Mouse (Mus musculus) forebrain, postnatal 0 days (tissue): ENCODE results near the gene Igfbp7. TPM values are rescaled to one million over a fixed set of nuclear protein-coding genes. Genes with fewer than 3 reads are reported as not detected.

Source experiments
- ATAC-seq: fragments of 200-750 bp; cut with Nextera tagmentation; 2 replicates; pipeline ENCODE4 v1.8.0; 2017; ENCODE audit warnings: mild to moderate bottlenecking, moderate library complexity
- DNase-seq: peaks from one replicate; pipeline ENCODE4 v3.0.0-alpha.2; 2015
- H3K27ac ChIP-seq: fragments of 300-500 bp; sonication (generic); 2 replicates; pipeline ENCODE4 v1.5.1; 2014; ENCODE audit warnings: low read depth, mild to moderate bottlenecking, antibody characterized with exemption, low read length, moderate library complexity, mixed read lengths
- H3K27me3 ChIP-seq: fragments of 300-500 bp; sonication (generic); 2 replicates; pipeline ENCODE4 v1.6.1; 2014; ENCODE audit warnings: mild to moderate bottlenecking, low read length, mixed read lengths; ENCODE audit not compliant: insufficient read depth
- H3K36me3 ChIP-seq: fragments of 300-500 bp; sonication (generic); 2 replicates; pipeline ENCODE4 v1.6.1; 2014; ENCODE audit warnings: mild to moderate bottlenecking, moderate library complexity; ENCODE audit not compliant: insufficient read depth
- H3K4me1 ChIP-seq: fragments of 300-500 bp; sonication (generic); 2 replicates; pipeline ENCODE4 v1.6.1; 2014; ENCODE audit warnings: antibody characterized with exemption; ENCODE audit not compliant: insufficient read depth
- H3K4me2 ChIP-seq: fragments of 300-500 bp; sonication (generic); 2 replicates; pipeline ENCODE4 v1.6.1; 2014; ENCODE audit warnings: low read depth, mild to moderate bottlenecking, moderate library complexity
- H3K4me3 ChIP-seq: fragments of 300-500 bp; sonication (generic); 2 replicates; pipeline ENCODE4 v1.5.1; 2014; ENCODE audit warnings: low read depth, low read length, mixed read lengths
- H3K9ac ChIP-seq: fragments of 300-500 bp; sonication (generic); 2 replicates; pipeline ENCODE4 v1.6.1; 2014; ENCODE audit warnings: mild to moderate bottlenecking
- H3K9me3 ChIP-seq: fragments of 300-500 bp; sonication (generic); 2 replicates; pipeline ENCODE4 v1.6.1; 2016; ENCODE audit warnings: low read length
- CTCF ChIP-seq: sonication (generic); IDR thresholded peaks from 2 replicates; pipeline ENCODE4 v1.5.1; 2016; ENCODE audit warnings: antibody characterized with exemption, control low read depth, low read depth
- WGBS: fragments of 180-500 bp; shearing (Covaris S2); extraction: QIAGEN DNeasy Blood & Tissue Kit; methylation state at CpG from one replicate; pipeline ENCODE4 v1.1.7; 2014; 5-methylcytosine and 5-hydroxymethylcytosine counted together
- polyA plus RNA-seq: library from polyadenylated mRNA; unstranded; fragments of >200 nt; fragmentation: Nextera tagmentation; extraction: Ambion mirVana; gene quantifications from 2 replicates; pipeline ENCODE4 v1.2.1, GENCODE M21; 2015
- total RNA-seq: library from RNA; depleted of rRNA; stranded (reverse); fragments of >200 nt; gene quantifications from 2 replicates; pipeline ENCODE4 v1.2.3, GENCODE M21; 2014; rRNA removed

Gene Igfbp7
- total and polyA plus RNA-seq, 2 experiments from 2014 or later, result 44.3 to 88.3 TPM

DNA sequence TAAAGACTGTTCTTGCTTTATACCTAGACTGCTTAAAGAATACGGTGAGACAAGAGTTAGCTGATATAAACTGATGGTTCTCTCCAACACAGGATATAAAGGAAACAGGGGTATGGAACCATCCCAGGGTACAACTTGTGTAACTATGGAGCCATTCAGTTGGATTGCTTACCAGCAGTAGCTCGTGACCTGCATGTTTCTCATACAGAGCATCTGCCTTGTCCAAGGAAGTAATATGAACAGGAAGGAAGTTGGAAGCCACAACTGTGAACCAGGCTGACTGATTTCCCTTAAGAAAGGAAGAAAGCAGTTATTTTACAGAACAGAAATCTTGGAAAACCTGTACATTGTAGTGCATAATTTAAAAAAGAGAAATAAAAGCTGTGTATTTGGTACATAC, 108.4 kb downstream of the Igfbp7 start:
- H3K27ac ChIP-seq, result no peak overlapping the region
- WGBS, result 91% methylated on average over 2 of the region's 2 CpGs
- no peaks in the 10 kb centered on the region for H3K9me3 ChIP-seq
- no peak for DNase-seq
- H3K27me3 ChIP-seq, result no peaks in the 10 kb centered on the region
- H3K4me1 ChIP-seq, result no peaks in the 10 kb centered on the region
- no peak for TF ChIP-seq CTCF
- ATAC-seq, result no peak
- H3K9ac ChIP-seq, result no peak overlapping the region
- H3K36me3 ChIP-seq, result peaks cover 63% of the 10 kb centered on the region
- H3K4me2 ChIP-seq, result no peak overlapping the region
- H3K4me3 ChIP-seq, result no peak overlapping the region

Other genes starting within 250 kb of the Igfbp7 start
- gene Spink2, start 196.6 kb downstream of the Igfbp7 start, total RNA-seq, result not detected in 2 replicates
- 0.88 and 2.0 TPM in 2 replicates for gene Spink2, start 196.6 kb downstream of the Igfbp7 start, polyA plus RNA-seq
- gene Rest, start 142.6 kb downstream of the Igfbp7 start, total RNA-seq, result 5.2 and 8.3 TPM in 2 replicates
- gene Rest, start 142.6 kb downstream of the Igfbp7 start, polyA plus RNA-seq, result 2.2 and 3.1 TPM in 2 replicates
- gene Noa1, start 98.0 kb downstream of the Igfbp7 start, total RNA-seq, result 16.2 and 18.6 TPM in 2 replicates
- 32.5 and 36.6 TPM in 2 replicates for gene Noa1, start 98.0 kb downstream of the Igfbp7 start, polyA plus RNA-seq
- 76.2 and 97.5 TPM in 2 replicates for gene Polr2b, start 97.9 kb downstream of the Igfbp7 start, total RNA-seq
- gene Polr2b, start 97.9 kb downstream of the Igfbp7 start, polyA plus RNA-seq, result 50.7 and 53.2 TPM in 2 replicates